Mouse (Mus musculus): Measurements from ENCODE around the gene Tas2r121. TPM values are rescaled to one million over a fixed set of nuclear protein-coding genes. Genes with fewer than 3 reads are reported as not detected.
"Not testable (repeated sequence)": the region's sequence is repeated elsewhere in the genome, so short reads cannot be mapped to it uniquely, and the experiment has no call there.

Tas2r121 gene
- not detected in 2 replicates for polyA plus RNA-seq (2014; fragmentation: Nextera tagmentation; extraction: Ambion mirVana)

DNA sequence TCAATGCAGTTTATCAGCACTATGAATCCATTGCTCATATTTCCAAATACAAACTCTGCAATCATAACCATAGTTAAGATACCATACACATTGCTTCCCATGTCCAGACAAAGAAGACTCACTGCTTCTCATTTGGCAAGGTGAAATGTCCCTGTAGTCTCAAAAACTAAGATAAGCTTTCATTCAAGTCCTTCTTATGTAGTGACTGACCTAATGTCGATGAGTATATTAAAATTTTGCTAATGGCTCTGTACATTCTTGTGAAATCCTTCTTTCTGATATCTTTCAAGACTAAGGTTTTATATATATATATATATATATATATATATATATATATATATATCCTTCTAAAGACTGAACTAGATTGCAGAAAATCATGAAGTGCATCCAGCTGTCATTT, at the start of gene Tas2r121:
TSS of gene Tas2r121 (minus strand) at position 101 of the 400 bp plus-strand sequence.
- H3K9ac ChIP-seq (replicated peaks; ENCODE audit: low read length): no peak within 1 kb of the TSS
- H3K4me2 ChIP-seq (ENCODE audit: low read length): no peak within 1 kb of the TSS
- DNase-seq: no peak
- H3K4me3 ChIP-seq (replicated peaks; ENCODE audit: low read depth, low read length): no peak within 1 kb of the TSS
- no peaks in the 10 kb centered on the region for H3K4me1 ChIP-seq (ENCODE audit: control insufficient read depth, insufficient read depth, low read length)
- 73% methylated on average over 1 of the region's 1 CpGs for WGBS
- no peaks in the 10 kb centered on the region for H3K27me3 ChIP-seq (ENCODE audit: control insufficient read depth, insufficient read depth, low read length)
- no peak within 1 kb of the TSS for H3K27ac ChIP-seq (replicated peaks; ENCODE audit: low read depth, low read length)
- H3K36me3 ChIP-seq (ENCODE audit: control insufficient read depth, insufficient read depth, low read length): no peaks in the 10 kb centered on the region
- H3K9me3 ChIP-seq (ENCODE audit: control insufficient read depth, low read length): no peaks in the 10 kb centered on the region
- ATAC-seq (ENCODE audit: low FRiP score, low TSS enrichment): no peak

DNA sequence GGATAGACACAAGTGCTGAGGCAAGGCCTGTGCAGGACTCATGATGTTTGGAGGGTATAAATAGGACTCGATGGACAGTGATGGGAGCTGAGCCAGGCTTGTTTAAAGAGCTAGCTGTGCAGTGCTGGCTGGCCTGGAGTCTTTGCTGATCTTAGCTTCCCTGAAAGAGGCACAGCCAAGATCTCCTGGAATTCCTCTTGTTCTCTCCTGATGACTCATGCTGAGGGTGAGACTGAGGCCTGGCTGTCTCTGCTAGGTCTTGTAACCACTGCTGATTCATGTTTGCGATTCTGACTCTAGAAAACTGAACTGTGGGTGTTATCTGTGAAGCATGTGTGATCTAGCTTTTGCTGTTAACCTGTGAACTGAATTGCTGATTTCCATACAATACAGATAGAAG, 49.4 kb upstream of the Tas2r121 start:
- Histone ChIP-seq H3K27ac (replicated peaks; ENCODE audit: low read depth, low read length) (no peak overlapping the region), H3K36me3 (ENCODE audit: control insufficient read depth, insufficient read depth, low read length) (no peaks in the 10 kb centered on the region), H3K4me1 (ENCODE audit: control insufficient read depth, insufficient read depth, low read length) (no peaks in the 10 kb centered on the region), H3K4me3 (replicated peaks; ENCODE audit: low read depth, low read length) (no peak overlapping the region), H3K4me2 (ENCODE audit: low read length) (no peak overlapping the region), H3K27me3 (ENCODE audit: control insufficient read depth, insufficient read depth, low read length) (no peaks in the 10 kb centered on the region), H3K9ac (replicated peaks; ENCODE audit: low read length) (no peak overlapping the region), H3K9me3 (ENCODE audit: control insufficient read depth, low read length) (no peaks in the 10 kb centered on the region)
- no peak for ATAC-seq (ENCODE audit: low FRiP score, low TSS enrichment)
- WGBS: 85% methylated on average over 2 of the region's 2 CpGs
- no peak for DNase-seq

DNA sequence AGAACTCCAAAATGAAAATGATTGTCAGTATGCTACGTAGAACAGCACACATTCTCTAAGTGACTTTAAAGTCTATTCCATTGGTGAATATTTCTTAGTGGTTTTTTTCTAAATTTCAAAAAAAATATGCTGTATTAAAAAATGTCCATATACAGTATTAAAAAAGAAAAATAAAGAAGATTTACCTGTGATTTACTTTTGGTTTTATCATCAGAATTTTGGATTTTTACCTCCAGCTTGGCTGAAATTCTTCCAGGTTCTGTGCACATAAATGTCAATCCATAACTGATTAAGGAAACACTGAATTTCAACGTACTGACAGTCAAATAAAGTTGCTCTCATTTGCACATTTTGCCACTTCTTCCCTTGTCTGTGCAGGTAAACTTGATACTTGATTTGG, 37.1 kb upstream of the Tas2r121 start, which contains the start of gene Tas2r115:
TSS of gene Tas2r115 (minus strand) at position 101 of the 400 bp plus-strand sequence.
- no peaks in the 10 kb centered on the region for H3K27me3 ChIP-seq (ENCODE audit: control insufficient read depth, insufficient read depth, low read length)
- no peaks in the 10 kb centered on the region for H3K4me1 ChIP-seq (ENCODE audit: control insufficient read depth, insufficient read depth, low read length)
- H3K27ac ChIP-seq (replicated peaks; ENCODE audit: low read depth, low read length): no peak within 1 kb of the TSS
- H3K36me3 ChIP-seq (ENCODE audit: control insufficient read depth, insufficient read depth, low read length): no peaks in the 10 kb centered on the region
- no peak within 1 kb of the TSS for H3K4me3 ChIP-seq (replicated peaks; ENCODE audit: low read depth, low read length)
- DNase-seq: no peak
- no peak within 1 kb of the TSS for H3K4me2 ChIP-seq (ENCODE audit: low read length)
- H3K9me3 ChIP-seq (ENCODE audit: control insufficient read depth, low read length): no peaks in the 10 kb centered on the region; the same call in 1 of the 2 replicates
- no peak within 1 kb of the TSS for H3K9ac ChIP-seq (replicated peaks; ENCODE audit: low read length)
- WGBS: 70% methylated on average over 2 of the region's 2 CpGs
- no peak for ATAC-seq (ENCODE audit: low FRiP score, low TSS enrichment)

DNA sequence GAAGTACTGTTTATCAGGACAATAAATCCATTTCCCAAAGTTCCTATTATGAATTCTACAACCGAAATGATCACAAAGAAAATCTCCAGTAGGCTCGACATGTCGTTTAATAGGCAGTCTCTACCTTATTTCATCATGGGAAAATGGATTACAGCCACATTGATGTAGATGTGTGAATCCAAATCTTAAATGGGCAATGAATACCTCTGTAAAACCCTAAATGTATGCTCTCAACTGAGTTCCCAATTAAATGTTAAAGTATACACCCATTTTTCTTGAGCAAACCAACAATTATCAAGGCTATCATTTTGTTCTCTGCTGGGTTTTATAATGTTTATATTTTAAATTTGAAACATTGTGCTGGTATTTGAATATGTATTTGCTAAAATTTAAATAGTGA, 11.0 kb upstream of the Tas2r121 start, which contains the start of gene Tas2r122:
TSS of gene Tas2r122 (minus strand) at position 101 of the 400 bp plus-strand sequence.
- Histone ChIP-seq H3K9me3 (ENCODE audit: control insufficient read depth, low read length) (0 out of 2 replicates have a peak, but pooled peaks cover 3% of the 10 kb centered on the region), H3K9ac (replicated peaks; ENCODE audit: low read length) (no peak within 1 kb of the TSS), H3K27me3 (ENCODE audit: control insufficient read depth, insufficient read depth, low read length) (no peaks in the 10 kb centered on the region), H3K27ac (replicated peaks; ENCODE audit: low read depth, low read length) (no peak within 1 kb of the TSS), H3K36me3 (ENCODE audit: control insufficient read depth, insufficient read depth, low read length) (no peaks in the 10 kb centered on the region), H3K4me3 (replicated peaks; ENCODE audit: low read depth, low read length) (no peak within 1 kb of the TSS), H3K4me2 (ENCODE audit: low read length) (no peak within 1 kb of the TSS), H3K4me1 (ENCODE audit: control insufficient read depth, insufficient read depth, low read length) (no peaks in the 10 kb centered on the region)
- ATAC-seq (ENCODE audit: low FRiP score, low TSS enrichment): no peak
- DNase-seq: no peak
- 84% methylated on average over 3 of the region's 3 CpGs for WGBS

DNA sequence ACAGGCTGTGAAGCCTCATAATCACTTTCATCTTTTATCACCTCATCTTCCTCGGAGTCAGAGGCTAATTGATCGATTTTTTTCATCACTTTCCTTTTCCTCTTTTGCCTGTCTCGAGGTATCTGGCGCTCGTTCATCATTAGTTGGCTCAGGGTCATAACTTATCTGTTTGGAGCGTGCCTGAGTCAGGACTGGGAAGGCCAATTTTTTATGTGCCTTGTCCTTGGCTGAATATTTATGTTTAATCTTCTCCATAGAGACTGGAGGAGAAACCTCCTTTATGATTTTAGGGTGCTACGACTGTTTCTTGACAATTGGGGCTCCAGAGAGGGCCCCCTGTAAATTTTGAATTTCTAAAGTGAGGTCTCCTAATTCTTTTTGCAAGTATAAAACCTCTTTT, 9.2 kb downstream of the Tas2r121 start:
- H3K9ac ChIP-seq (replicated peaks; ENCODE audit: low read length); H3K9me3 ChIP-seq (ENCODE audit: control insufficient read depth, low read length); H3K27me3 ChIP-seq (ENCODE audit: control insufficient read depth, insufficient read depth, low read length); DNase-seq; H3K4me1 ChIP-seq (ENCODE audit: control insufficient read depth, insufficient read depth, low read length); H3K4me3 ChIP-seq (replicated peaks; ENCODE audit: low read depth, low read length); H3K27ac ChIP-seq (replicated peaks; ENCODE audit: low read depth, low read length); H3K36me3 ChIP-seq (ENCODE audit: control insufficient read depth, insufficient read depth, low read length); ATAC-seq (ENCODE audit: low FRiP score, low TSS enrichment); H3K4me2 ChIP-seq (ENCODE audit: low read length): not testable (repeated sequence)
- WGBS: 82% methylated on average over 7 of the region's 7 CpGs

DNA sequence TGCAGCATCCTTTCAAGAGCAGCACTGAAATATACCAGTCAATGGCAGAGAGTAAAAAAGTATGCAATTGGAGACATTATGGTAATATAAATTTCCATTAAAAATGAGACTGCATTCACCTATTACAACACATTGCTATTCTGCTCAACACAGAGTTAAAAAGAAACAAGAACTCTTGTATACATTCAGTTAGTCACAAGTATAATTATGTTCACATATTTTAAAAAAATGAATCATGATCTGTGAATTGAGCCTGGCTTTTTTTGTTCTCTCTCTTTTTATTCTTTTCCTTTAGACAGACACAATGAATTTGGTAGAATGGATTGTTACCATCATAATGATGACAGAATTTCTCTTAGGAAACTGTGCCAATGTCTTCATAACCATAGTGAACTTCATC, 44.2 kb downstream of the Tas2r121 start, which contains the start of gene Tas2r120:
TSS of gene Tas2r120 (plus strand) at position 301 of the 400 bp plus-strand sequence.
- H3K9ac ChIP-seq (replicated peaks; ENCODE audit: low read length): no peak within 1 kb of the TSS
- no peak within 1 kb of the TSS for H3K27ac ChIP-seq (replicated peaks; ENCODE audit: low read depth, low read length)
- H3K27me3 ChIP-seq (ENCODE audit: control insufficient read depth, insufficient read depth, low read length): no peaks in the 10 kb centered on the region
- ATAC-seq (ENCODE audit: low FRiP score, low TSS enrichment) (no peak), DNase-seq (no peak)
- H3K4me1 ChIP-seq (ENCODE audit: control insufficient read depth, insufficient read depth, low read length): no peaks in the 10 kb centered on the region
- no peak within 1 kb of the TSS for H3K4me3 ChIP-seq (replicated peaks; ENCODE audit: low read depth, low read length)
- H3K4me2 ChIP-seq (ENCODE audit: low read length): no peak within 1 kb of the TSS
- H3K36me3 ChIP-seq (ENCODE audit: control insufficient read depth, insufficient read depth, low read length): no peaks in the 10 kb centered on the region
- H3K9me3 ChIP-seq (ENCODE audit: control insufficient read depth, low read length): peaks cover 3% of the 10 kb centered on the region; the same call in 1 of the 2 replicates

DNA sequence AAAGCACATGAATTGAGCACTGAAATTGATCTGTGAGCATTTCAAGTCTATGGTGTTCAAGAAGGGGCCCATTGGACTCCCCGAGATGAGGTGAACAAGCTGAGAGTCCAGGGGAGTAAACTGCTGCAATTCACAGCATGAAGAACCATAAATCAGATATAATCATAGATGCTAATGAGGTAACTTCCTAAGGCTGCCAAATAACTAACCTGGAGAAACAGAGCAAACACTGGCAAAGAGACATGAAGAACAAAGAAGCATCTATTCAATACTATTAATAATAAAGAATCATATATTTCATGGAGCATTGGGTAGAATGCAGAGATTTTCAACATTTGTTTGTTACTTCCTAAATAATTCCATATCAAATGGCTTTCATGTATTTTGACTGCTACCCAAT, 49.4 kb downstream of the Tas2r121 start, which contains the start of gene A630073D07Rik:
TSS of gene A630073D07Rik (minus strand) at position 101 of the 400 bp plus-strand sequence.
- WGBS: 82% methylated on average over 1 of the region's 1 CpGs

More for the DNA sequence above, 49.4 kb downstream of the Tas2r121 start, which contains the start of gene A630073D07Rik:
- Histone ChIP-seq H3K4me3 (replicated peaks; ENCODE audit: low read depth, low read length) (no peak within 1 kb of the TSS), H3K27me3 (ENCODE audit: control insufficient read depth, insufficient read depth, low read length) (no peaks in the 10 kb centered on the region), H3K27ac (replicated peaks; ENCODE audit: low read depth, low read length) (no peak within 1 kb of the TSS), H3K9ac (replicated peaks; ENCODE audit: low read length) (no peak within 1 kb of the TSS), H3K9me3 (ENCODE audit: control insufficient read depth, low read length) (peaks cover 3% of the 10 kb centered on the region; the same call in 1 of the 2 replicates), H3K36me3 (ENCODE audit: control insufficient read depth, insufficient read depth, low read length) (no peaks in the 10 kb centered on the region), H3K4me2 (ENCODE audit: low read length) (no peak within 1 kb of the TSS), H3K4me1 (ENCODE audit: control insufficient read depth, insufficient read depth, low read length) (no peaks in the 10 kb centered on the region)
- DNase-seq: no peak
- ATAC-seq (ENCODE audit: low FRiP score, low TSS enrichment): no peak

Other genes starting within 250 kb of the Tas2r121 start
- not detected in 2 replicates for gene Prh1, start 131.2 kb downstream of the Tas2r121 start, polyA plus RNA-seq (2014; fragmentation: Nextera tagmentation; extraction: Ambion mirVana)
- gene Prp2, start 105.1 kb downstream of the Tas2r121 start, polyA plus RNA-seq (2014; fragmentation: Nextera tagmentation; extraction: Ambion mirVana): not detected in 2 replicates
- not detected in 2 replicates for gene A630073D07Rik, start 49.5 kb downstream of the Tas2r121 start, polyA plus RNA-seq (2014; fragmentation: Nextera tagmentation; extraction: Ambion mirVana)
- gene Tas2r120, start 44.1 kb downstream of the Tas2r121 start, polyA plus RNA-seq (2014; fragmentation: Nextera tagmentation; extraction: Ambion mirVana): not detected in 2 replicates
- gene Tas2r122, start 10.9 kb upstream of the Tas2r121 start, polyA plus RNA-seq (2014; fragmentation: Nextera tagmentation; extraction: Ambion mirVana): not detected in 2 replicates
- gene Tas2r115, start 37.0 kb upstream of the Tas2r121 start, polyA plus RNA-seq (2014; fragmentation: Nextera tagmentation; extraction: Ambion mirVana): not detected in 2 replicates
- gene Tas2r124, start 53.7 kb upstream of the Tas2r121 start, polyA plus RNA-seq (2014; fragmentation: Nextera tagmentation; extraction: Ambion mirVana): not detected in 2 replicates
- gene Tas2r102, start 61.1 kb upstream of the Tas2r121 start, polyA plus RNA-seq (2014; fragmentation: Nextera tagmentation; extraction: Ambion mirVana): not detected in 2 replicates
- not detected in 2 replicates for gene Tas2r136, start 77.2 kb upstream of the Tas2r121 start, polyA plus RNA-seq (2014; fragmentation: Nextera tagmentation; extraction: Ambion mirVana)
- gene Tas2r117, start 101.8 kb upstream of the Tas2r121 start, polyA plus RNA-seq (2014; fragmentation: Nextera tagmentation; extraction: Ambion mirVana): not detected in 2 replicates
- gene Tas2r123, start 146.1 kb upstream of the Tas2r121 start, polyA plus RNA-seq (2014; fragmentation: Nextera tagmentation; extraction: Ambion mirVana): not detected in 2 replicates
- not detected in 2 replicates for gene Tas2r116, start 154.4 kb upstream of the Tas2r121 start, polyA plus RNA-seq (2014; fragmentation: Nextera tagmentation; extraction: Ambion mirVana)
- not detected in 2 replicates for gene Tas2r110, start 167.0 kb upstream of the Tas2r121 start, polyA plus RNA-seq (2014; fragmentation: Nextera tagmentation; extraction: Ambion mirVana)
- gene Tas2r113, start 192.0 kb upstream of the Tas2r121 start, polyA plus RNA-seq (2014; fragmentation: Nextera tagmentation; extraction: Ambion mirVana): not detected in 2 replicates
- not detected in 2 replicates for gene Tas2r125, start 208.6 kb upstream of the Tas2r121 start, polyA plus RNA-seq (2014; fragmentation: Nextera tagmentation; extraction: Ambion mirVana)